Mouse (Mus musculus): ENCODE data around the gene Ebna1bp2. TPM values are rescaled to one million over a fixed set of nuclear protein-coding genes. Genes with fewer than 3 reads are reported as not detected.

Gene Ebna1bp2
- 111 and 115 TPM in 2 replicates for polyA plus RNA-seq (2015; fragmentation: Nextera tagmentation; extraction: Ambion mirVana)

GRCm38 (mm10) chr4:118620279-118620966 is at the start of gene Ebna1bp2, which contains the start of gene Cfap57:
Gene Ebna1bp2 (plus strand): TSS chr4:118620799.
Gene Cfap57 (minus strand): TSS chr4:118620777.

DNA sequence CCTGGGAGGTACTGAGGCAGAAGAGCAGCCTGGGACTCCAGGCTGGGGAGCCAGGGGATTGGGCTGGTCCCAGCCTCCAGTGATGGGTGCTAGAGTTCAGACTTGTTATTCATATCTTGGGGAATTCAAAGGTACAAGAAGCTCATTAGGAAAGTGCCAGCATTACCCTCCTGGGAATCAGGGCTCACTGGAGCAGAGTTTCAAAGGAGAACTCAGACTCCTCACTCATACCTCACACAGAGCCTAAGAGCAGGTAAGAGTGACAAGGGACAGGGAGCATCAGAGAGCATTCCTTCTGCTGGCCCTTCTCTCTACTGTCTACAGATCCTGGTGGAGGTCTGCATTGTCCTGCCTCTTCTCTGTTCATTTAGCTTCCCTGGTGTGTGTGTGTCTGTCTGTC is 38.1 kb downstream of the Ebna1bp2 start, which contains the start of gene Olfr62:
Olfr62 (plus strand) TSS at position 301 of the 400 bp plus-strand sequence.

Other genes with a start within 250 kb of the Ebna1bp2 start
- gene Szt2, start 211.5 kb upstream of the Ebna1bp2 start, polyA plus RNA-seq (2015; fragmentation: Nextera tagmentation; extraction: Ambion mirVana) = 4.8 and 4.9 TPM in 2 replicates
- gene Med8, start 211.5 kb upstream of the Ebna1bp2 start, polyA plus RNA-seq (2015; fragmentation: Nextera tagmentation; extraction: Ambion mirVana) = 82.2 and 89.1 TPM in 2 replicates
- 73.7 and 73.8 TPM in 2 replicates for gene Elovl1, start 192.7 kb upstream of the Ebna1bp2 start, polyA plus RNA-seq (2015; fragmentation: Nextera tagmentation; extraction: Ambion mirVana)
- 154 and 163 TPM in 2 replicates for gene Cdc20, start 183.4 kb upstream of the Ebna1bp2 start, polyA plus RNA-seq (2015; fragmentation: Nextera tagmentation; extraction: Ambion mirVana)
- gene Mpl, start 163.3 kb upstream of the Ebna1bp2 start, polyA plus RNA-seq (2015; fragmentation: Nextera tagmentation; extraction: Ambion mirVana) = 5.3 and 6.5 TPM in 2 replicates
- gene Tie1, start 130.7 kb upstream of the Ebna1bp2 start, polyA plus RNA-seq (2015; fragmentation: Nextera tagmentation; extraction: Ambion mirVana) = 15.2 and 16.1 TPM in 2 replicates
- 0.29 and 0.38 TPM in 2 replicates for gene 2610528J11Rik, start 93.8 kb upstream of the Ebna1bp2 start, polyA plus RNA-seq (2015; fragmentation: Nextera tagmentation; extraction: Ambion mirVana)
- gene Tmem125, start 76.8 kb upstream of the Ebna1bp2 start, polyA plus RNA-seq (2015; fragmentation: Nextera tagmentation; extraction: Ambion mirVana) = 0.24 and 0.28 TPM in 2 replicates
- 0.42 and 0.49 TPM in 2 replicates for gene Cfap57, start within 50 bp of the Ebna1bp2 start, polyA plus RNA-seq (2015; fragmentation: Nextera tagmentation; extraction: Ambion mirVana)
- gene Olfr62, start 38.2 kb downstream of the Ebna1bp2 start, polyA plus RNA-seq (2015; fragmentation: Nextera tagmentation; extraction: Ambion mirVana) = not detected in 2 replicates
- not detected in 2 replicates for gene Olfr1342, start 72.0 kb downstream of the Ebna1bp2 start, polyA plus RNA-seq (2015; fragmentation: Nextera tagmentation; extraction: Ambion mirVana)
- gene Olfr1341, start 82.7 kb downstream of the Ebna1bp2 start, polyA plus RNA-seq (2015; fragmentation: Nextera tagmentation; extraction: Ambion mirVana) = not detected in 2 replicates
- gene Olfr1340, start 99.3 kb downstream of the Ebna1bp2 start, polyA plus RNA-seq (2015; fragmentation: Nextera tagmentation; extraction: Ambion mirVana) = not detected in 2 replicates
- not detected in 2 replicates for gene Olfr1339, start 111.4 kb downstream of the Ebna1bp2 start, polyA plus RNA-seq (2015; fragmentation: Nextera tagmentation; extraction: Ambion mirVana)
- not detected in 2 replicates for gene Olfr1338, start 137.9 kb downstream of the Ebna1bp2 start, polyA plus RNA-seq (2015; fragmentation: Nextera tagmentation; extraction: Ambion mirVana)
- not detected in 2 replicates for gene Olfr1337, start 161.8 kb downstream of the Ebna1bp2 start, polyA plus RNA-seq (2015; fragmentation: Nextera tagmentation; extraction: Ambion mirVana)
- gene Olfr1335, start 189.1 kb downstream of the Ebna1bp2 start, polyA plus RNA-seq (2015; fragmentation: Nextera tagmentation; extraction: Ambion mirVana) = not detected in 2 replicates
- gene Olfr1333, start 215.5 kb downstream of the Ebna1bp2 start, polyA plus RNA-seq (2015; fragmentation: Nextera tagmentation; extraction: Ambion mirVana) = not detected in 2 replicates
- gene Olfr1331, start 243.8 kb downstream of the Ebna1bp2 start, polyA plus RNA-seq (2015; fragmentation: Nextera tagmentation; extraction: Ambion mirVana) = not detected in 2 replicates